Mouse (Mus musculus) midbrain, embryonic 14.5 days (tissue): ENCODE measurements around the gene Furin. TPM values are rescaled to one million over a fixed set of nuclear protein-coding genes. Genes with fewer than 3 reads are reported as not detected.
A peak's percentile ranks its signal among the peaks of the same experiment; 100 is the strongest.
"Not testable (repeated sequence)": the region's sequence is repeated elsewhere in the genome, so short reads cannot be mapped to it uniquely, and the experiment has no call there.

ENCODE experiments used
- ATAC-seq: fragments of 200-750 bp; cut with Nextera tagmentation; 2 replicates; pipeline ENCODE4 v1.8.0; 2017; ENCODE audit warnings: moderate number of reproducible peaks, moderate library complexity; ENCODE audit not compliant: low FRiP score, low TSS enrichment
- DNase-seq: peaks from one replicate; pipeline ENCODE4 v3.0.0-alpha.2; 2015
- H3K27ac ChIP-seq: fragments of 300-500 bp; sonication (generic); replicated peaks from 2 replicates; pipeline ENCODE4 v1.5.1; 2014; ENCODE audit warnings: mild to moderate bottlenecking, low read depth, low read length, moderate library complexity
- H3K27me3 ChIP-seq: fragments of 300-500 bp; sonication (generic); 2 replicates; pipeline ENCODE4 v1.6.1; 2014; ENCODE audit warnings: low read length, control low read depth, mixed read lengths; ENCODE audit not compliant: control insufficient read depth, insufficient read depth
- H3K36me3 ChIP-seq: fragments of 300-500 bp; sonication (generic); 2 replicates; pipeline ENCODE4 v1.6.1; 2014; ENCODE audit warnings: low read length, control low read depth; ENCODE audit not compliant: control insufficient read depth, insufficient read depth
- H3K4me1 ChIP-seq: fragments of 300-500 bp; sonication (generic); 2 replicates; pipeline ENCODE4 v1.6.1; 2014; ENCODE audit warnings: mild to moderate bottlenecking, antibody characterized with exemption, low read length, control low read depth; ENCODE audit not compliant: control insufficient read depth, insufficient read depth
- H3K4me2 ChIP-seq: fragments of 300-500 bp; sonication (generic); 2 replicates; pipeline ENCODE4 v1.6.1; 2014; ENCODE audit warnings: mild to moderate bottlenecking, low read length, moderate library complexity
- H3K4me3 ChIP-seq: fragments of 300-500 bp; sonication (generic); replicated peaks from 2 replicates; pipeline ENCODE4 v1.5.1; 2014; ENCODE audit warnings: low read depth, low read length
- H3K9ac ChIP-seq: fragments of 300-500 bp; sonication (generic); replicated peaks from 2 replicates; pipeline ENCODE4 v1.6.1; 2014; ENCODE audit warnings: mild to moderate bottlenecking, low read length, moderate library complexity
- H3K9me3 ChIP-seq: fragments of 300-500 bp; sonication (generic); 2 replicates; pipeline ENCODE4 v1.6.1; 2016; ENCODE audit warnings: low read length, control low read depth, mixed read lengths; ENCODE audit not compliant: control insufficient read depth
- WGBS: fragments of 180-500 bp; shearing (Covaris S2); extraction: QIAGEN DNeasy Blood & Tissue Kit; methylation state at CpG from one replicate; pipeline ENCODE4 v1.1.7; 2014; 5-methylcytosine and 5-hydroxymethylcytosine counted together
- polyA plus RNA-seq: library from polyadenylated mRNA; unstranded; fragments of >200 nt; fragmentation: Nextera tagmentation; extraction: Ambion mirVana; gene quantifications from 2 replicates; pipeline ENCODE4 v1.2.1, GENCODE M21; 2014

Furin gene
- polyA plus RNA-seq, 1 experiment from 2014 or later, result 4.9 TPM

DNA sequence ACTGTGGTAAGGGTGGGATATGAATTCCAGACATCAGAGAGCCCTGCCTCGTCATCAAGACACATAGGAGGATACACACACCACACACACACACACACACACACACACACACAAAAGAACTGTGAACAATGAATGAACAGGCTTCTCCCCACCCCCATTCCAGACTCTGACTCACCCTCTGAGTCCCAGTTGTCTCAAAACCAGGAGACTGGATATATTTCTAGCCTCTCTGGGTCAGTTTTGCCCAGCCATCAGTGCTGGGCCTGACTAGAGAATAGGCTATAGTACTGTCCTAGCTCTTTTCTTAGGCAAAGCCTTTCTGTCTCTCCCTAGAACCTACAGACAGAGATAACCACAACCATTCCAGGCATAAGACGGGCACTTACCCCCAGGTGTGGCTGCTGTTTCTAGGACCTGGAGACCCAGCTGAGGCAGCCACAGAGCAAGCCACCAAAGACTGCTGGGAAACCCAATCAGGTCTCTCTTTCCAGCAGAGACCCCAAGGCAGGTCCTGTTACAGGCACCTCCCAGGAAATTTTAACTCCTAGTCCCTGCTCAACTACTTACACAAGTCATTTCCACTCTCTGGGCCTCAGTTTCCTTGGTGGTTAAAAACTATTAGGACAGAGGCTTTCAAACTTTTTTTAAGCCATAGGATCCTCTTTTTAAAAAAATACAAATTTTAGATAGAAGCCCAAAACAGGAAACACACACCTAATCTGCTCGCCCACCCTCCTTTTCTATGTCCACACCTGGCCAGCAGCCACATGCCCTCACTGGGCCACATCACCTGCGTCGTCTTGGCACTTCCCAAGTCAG lies 4.0 kb downstream of the Furin start:
- WGBS, result 23% methylated on average over 5 of the region's 5 CpGs
- Histone ChIP-seq H3K9me3 (no peaks in the 10 kb centered on the region), H3K36me3 (peaks cover 18% of the 10 kb centered on the region), H3K27me3 (0 out of 2 replicates have a peak, but pooled peaks cover 8% of the 10 kb centered on the region), H3K4me1 (peaks cover 14% of the 10 kb centered on the region), H3K4me3 (peak overlapping the region; percentile 82), H3K9ac (peak overlapping the region; percentile 92), H3K27ac (no peak overlapping the region), H3K4me2 (peak overlapping the region; percentile 92)
- no peak for ATAC-seq
- no peak for DNase-seq

DNA sequence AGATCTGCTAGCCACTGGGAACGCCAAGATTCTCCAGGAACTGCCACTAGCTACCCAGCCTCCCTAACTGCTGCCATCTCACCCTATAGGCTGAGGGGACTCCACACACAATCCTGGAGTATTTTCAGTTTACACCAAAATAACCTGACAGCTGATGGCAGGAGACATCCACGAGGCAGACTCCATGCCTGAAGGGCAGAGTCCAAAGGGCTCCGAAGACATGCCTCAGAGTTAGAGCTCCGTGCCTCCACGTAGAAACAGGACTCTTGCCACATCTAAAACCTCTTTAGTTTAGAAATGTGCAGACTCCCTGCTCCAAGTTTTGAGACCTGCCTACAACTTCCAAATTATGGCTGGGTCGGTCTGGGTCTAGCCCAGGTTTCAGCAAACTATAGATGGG lies 4.7 kb downstream of the Furin start:
- Histone ChIP-seq H3K27me3 (0 out of 2 replicates have a peak, but pooled peaks cover 6% of the 10 kb centered on the region), H3K4me3 (no peak overlapping the region), H3K4me2 (peak overlapping the region; percentile 92), H3K27ac (no peak overlapping the region), H3K4me1 (peaks cover 14% of the 10 kb centered on the region), H3K36me3 (peaks cover 24% of the 10 kb centered on the region), H3K9ac (no peak overlapping the region), H3K9me3 (no peaks in the 10 kb centered on the region)
- no peak for DNase-seq
- 78% methylated on average over 6 of the region's 6 CpGs for WGBS
- no peak for ATAC-seq

DNA sequence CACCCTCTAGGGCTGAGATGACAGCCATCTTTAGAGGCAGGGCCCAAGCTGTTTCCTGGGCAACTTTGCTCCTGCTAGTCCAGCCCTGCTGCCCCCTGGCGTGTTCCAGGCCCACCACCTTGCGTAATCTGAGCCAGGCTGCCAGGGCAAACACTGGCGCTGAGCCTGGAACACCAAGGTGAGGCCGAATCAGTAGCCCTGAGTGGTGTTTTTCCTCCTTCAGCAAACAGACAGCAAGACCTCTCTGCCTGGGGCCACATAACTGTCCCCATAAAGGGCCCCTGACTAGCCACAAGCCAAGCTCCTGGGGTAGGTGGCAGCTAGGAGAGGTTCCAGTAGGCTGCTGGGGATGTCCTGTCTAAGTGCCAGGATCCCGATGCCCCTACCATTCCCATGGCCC lies 5.1 kb downstream of the Furin start:
- WGBS, result 51% methylated on average over 5 of the region's 5 CpGs
- Histone ChIP-seq H3K9ac (no peak overlapping the region), H3K36me3 (peaks cover 28% of the 10 kb centered on the region), H3K27ac (no peak overlapping the region), H3K9me3 (no peaks in the 10 kb centered on the region), H3K4me3 (no peak overlapping the region), H3K4me2 (no peak overlapping the region), H3K4me1 (peaks cover 14% of the 10 kb centered on the region), H3K27me3 (0 out of 2 replicates have a peak, but pooled peaks cover 5% of the 10 kb centered on the region)
- no peak for ATAC-seq
- no peak for DNase-seq

DNA sequence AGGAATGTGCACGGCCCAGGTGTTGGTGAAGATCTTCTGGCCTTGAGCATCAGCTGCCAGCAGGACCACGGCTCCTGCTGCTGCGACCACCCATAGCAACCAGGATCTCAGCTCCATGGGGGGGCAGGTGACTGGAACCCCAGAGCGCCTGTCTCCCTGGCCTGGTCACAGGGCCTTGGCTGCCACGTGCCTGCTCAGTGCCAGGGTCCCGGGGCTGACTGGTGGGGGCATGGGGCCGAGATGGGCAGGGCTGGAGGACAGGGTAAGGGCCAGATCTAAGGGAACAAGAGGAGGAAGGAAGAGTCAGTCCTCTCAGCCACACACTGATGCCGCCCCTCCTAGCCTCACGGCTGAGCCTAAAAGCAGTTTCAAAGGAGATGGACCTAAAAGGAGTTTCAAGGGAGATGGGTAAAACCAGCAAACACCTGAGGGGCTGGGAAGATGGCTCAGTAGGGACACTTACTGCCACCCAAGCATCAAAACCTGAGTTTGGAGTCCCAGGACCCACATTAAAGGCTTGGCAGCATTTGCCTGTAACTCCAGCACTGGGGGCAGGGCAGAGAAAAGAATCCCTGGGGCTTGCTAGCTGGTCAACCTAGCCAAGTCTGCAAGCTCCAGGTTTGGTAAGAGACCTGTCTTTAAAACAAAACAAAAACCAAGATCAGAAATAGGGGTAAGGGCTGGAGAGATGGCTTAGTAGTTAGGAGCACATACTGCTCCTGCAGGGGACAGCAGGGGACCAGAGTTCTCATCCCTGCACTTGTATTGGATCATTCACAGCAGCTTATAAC lies 6.4 kb downstream of the Furin start:
- Histone ChIP-seq H3K9me3 (no peaks in the 10 kb centered on the region), H3K27me3 (0 out of 2 replicates have a peak, but pooled peaks cover 5% of the 10 kb centered on the region), H3K4me2 (no peak overlapping the region), H3K4me1 (peaks cover 14% of the 10 kb centered on the region), H3K4me3 (no peak overlapping the region), H3K27ac (no peak overlapping the region), H3K36me3 (peaks cover 37% of the 10 kb centered on the region), H3K9ac (no peak overlapping the region)
- ATAC-seq (no peak), DNase-seq (no peak)
- 74% methylated on average over 9 of the region's 9 CpGs for WGBS

DNA sequence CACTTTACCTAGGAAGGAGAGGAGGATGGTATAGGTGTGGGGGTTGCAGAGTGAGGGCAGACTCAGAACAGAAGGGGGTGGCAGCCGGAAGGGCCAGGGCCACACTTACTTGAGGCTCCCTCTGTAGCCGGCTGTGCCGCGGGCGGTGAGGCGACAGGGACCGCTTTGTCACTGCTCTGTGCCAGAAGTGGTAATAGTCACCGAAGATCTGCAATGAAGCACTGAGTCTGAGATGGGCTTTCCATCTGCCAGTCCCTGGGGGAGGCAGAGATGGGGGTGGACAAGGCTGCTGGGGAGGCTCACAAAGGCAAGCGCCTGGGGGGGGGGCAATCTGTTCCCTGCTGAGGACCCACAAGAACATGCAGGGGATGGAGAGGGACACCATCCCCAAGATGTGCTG lies 7.2 kb downstream of the Furin start:
- Histone ChIP-seq H3K27me3 (no peaks in the 10 kb centered on the region), H3K4me1 (peaks cover 10% of the 10 kb centered on the region), H3K36me3 (peaks cover 45% of the 10 kb centered on the region), H3K4me3 (no peak overlapping the region), H3K9ac (no peak overlapping the region), H3K9me3 (no peaks in the 10 kb centered on the region), H3K27ac (no peak overlapping the region), H3K4me2 (no peak overlapping the region)
- 90% methylated on average over 9 of the region's 9 CpGs for WGBS
- DNase-seq (no peak), ATAC-seq (no peak)

DNA sequence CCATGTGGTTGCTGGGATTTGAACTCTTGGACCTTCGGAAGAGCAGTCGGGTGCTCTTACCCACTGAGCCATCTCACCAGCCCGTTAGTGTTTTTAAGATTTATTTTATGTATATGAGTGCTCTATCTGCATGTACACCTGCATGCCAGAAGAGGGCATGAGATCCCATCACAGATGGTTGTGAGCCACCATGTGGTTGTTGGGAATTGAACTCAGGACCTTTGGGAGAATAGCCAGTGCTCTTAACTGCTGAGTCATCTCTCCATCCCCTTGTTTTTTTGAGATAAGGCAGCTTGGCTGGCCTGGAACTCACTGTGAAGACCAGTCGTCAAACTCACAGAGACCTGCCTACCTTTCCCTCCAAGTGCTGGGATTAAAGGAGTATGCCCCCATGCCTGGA lies 8.8 kb downstream of the Furin start:
- 87% methylated on average over 4 of the region's 4 CpGs for WGBS
- H3K4me2 ChIP-seq, result not testable (repeated sequence)
- peaks cover 60% of the 10 kb centered on the region for H3K36me3 ChIP-seq

DNA sequence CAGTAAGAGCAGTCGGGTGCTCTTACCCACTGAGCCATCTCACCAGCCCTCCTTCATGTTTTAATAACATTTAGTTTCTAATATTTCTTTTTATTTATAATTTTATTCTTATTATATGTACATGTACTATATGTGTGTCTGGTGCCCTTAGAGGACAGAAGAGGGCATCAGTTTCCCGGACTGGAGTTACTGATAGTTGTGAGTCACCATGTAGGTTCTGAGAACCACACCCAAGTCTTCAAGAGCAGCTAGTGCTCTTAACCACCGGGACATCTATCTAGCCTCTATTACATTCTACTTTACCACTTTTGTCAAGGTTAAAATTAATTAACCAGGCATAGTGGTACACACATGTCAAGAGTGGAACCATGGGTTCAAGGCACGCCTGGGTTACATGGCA lies 10.6 kb downstream of the Furin start:
- H3K9ac ChIP-seq, result no peak overlapping the region
- no peak for DNase-seq
- WGBS, result 94% methylated on average over 4 of the region's 4 CpGs
- H3K4me1 ChIP-seq, result no peaks in the 10 kb centered on the region
- no peak for ATAC-seq
- H3K36me3 ChIP-seq, result peaks cover 78% of the 10 kb centered on the region
- H3K27ac ChIP-seq, result no peak overlapping the region
- H3K9me3 ChIP-seq, result no peaks in the 10 kb centered on the region
- H3K4me3 ChIP-seq, result no peak overlapping the region
- H3K4me2 ChIP-seq, result no peak overlapping the region
- no peaks in the 10 kb centered on the region for H3K27me3 ChIP-seq

More for the DNA sequence above, 8.8 kb downstream of the Furin start:
- H3K27ac ChIP-seq, H3K9me3 ChIP-seq, ATAC-seq, H3K4me1 ChIP-seq, H3K27me3 ChIP-seq, H3K9ac ChIP-seq, H3K4me3 ChIP-seq, DNase-seq: not testable (repeated sequence)

DNA sequence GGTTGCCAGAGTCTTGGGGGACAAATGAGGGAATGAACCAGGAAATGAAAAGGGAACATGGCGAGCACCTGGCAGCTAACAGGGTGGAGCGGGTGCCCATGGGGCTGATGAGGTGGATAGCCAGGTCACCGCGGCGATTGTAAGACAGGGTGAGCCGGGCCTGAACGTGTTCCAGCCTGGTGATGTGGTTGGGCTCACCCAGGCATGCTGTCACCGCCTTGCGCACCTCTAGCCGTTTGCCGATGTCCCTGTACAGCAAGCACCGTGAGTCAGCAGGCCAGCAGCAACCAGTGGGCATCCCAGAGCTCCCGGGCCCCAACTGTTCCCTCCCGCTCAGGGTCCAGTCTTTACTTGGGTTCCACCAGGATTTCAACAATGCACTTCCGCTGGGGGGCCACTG lies 13.1 kb downstream of the Furin start:
- H3K9me3 ChIP-seq, result no peaks in the 10 kb centered on the region

More for the DNA sequence above, 13.1 kb downstream of the Furin start:
- Histone ChIP-seq H3K9ac (no peak overlapping the region), H3K27me3 (0 out of 2 replicates have a peak, but pooled peaks cover under 1% of the 10 kb centered on the region), H3K27ac (no peak overlapping the region), H3K4me3 (no peak overlapping the region), H3K4me2 (no peak overlapping the region), H3K36me3 (peaks cover 69% of the 10 kb centered on the region), H3K4me1 (peaks cover 11% of the 10 kb centered on the region)
- no peak for ATAC-seq
- DNase-seq, result no peak
- WGBS, result 94% methylated on average over 15 of the region's 15 CpGs
